Mouse (Mus musculus): ENCODE data around the gene Plekhh2.
"Not testable (repeated sequence)": the region's sequence is repeated elsewhere in the genome, so short reads cannot be mapped to it uniquely, and the experiment has no call there.

Gene Plekhh2

DNA sequence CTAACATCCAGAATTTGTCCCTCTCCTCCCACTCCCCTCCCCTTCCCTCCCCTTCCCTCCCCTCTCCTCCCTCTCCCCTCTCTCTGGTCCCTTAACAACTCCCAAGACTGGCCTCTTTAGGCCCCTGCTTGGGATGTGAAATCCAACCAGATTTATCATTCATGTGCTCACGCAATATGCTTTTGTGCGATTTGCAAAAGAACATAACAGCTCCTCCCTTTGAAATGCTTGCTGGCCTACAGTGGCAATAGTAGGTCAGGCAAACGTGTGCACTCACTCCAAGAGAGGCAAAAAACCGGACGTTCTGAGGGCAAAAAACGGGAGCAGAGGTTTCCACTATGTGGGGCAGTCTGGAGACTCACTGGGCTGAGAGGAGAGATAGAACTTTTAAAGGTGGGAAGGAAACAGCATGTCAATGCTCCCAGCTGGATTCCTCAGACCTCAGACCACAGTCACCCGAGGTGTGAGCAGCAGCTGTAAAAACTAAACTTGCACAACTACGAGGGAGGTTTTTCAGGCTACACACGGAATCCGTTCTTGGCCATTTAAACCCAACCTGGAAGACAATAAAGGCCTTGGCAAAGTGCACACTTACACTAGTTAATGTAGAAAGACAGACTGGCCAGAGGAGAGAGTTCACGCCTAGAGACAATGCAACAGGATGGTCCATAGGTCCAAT lies 595 bp upstream of the Plekhh2 start:
- no peak for DNase-seq (ENCODE audit: low spot score in 2 of 2)

DNA sequence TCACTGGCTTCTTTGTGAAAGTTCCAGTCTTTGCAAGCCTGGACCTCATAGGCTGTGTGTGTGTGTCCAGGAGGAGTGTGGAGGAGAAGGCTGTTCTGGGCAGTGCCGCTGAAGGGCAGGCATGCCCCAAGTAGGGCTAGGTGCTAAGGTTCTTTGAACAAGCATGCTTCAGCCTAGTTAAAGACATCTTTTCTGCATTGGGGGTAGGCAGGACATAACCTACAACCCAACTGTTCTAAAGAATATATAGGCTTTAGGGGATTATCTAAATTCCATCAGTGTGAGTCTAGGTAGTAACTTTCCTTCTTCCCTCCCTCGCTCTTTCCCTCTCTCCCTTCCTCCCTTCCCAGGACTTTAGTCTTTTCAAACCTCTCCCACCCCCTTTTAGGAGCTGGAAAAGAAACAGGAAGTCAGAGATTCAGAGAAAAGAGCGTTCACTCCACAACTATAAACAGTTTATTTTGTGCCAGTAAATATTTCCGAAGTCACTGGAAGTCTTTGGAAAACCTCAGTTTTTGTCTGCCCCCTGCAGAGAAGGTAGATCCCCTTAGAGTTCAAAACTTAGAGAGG lies 906 bp downstream of the Plekhh2 start:
- DNase-seq (ENCODE audit: low spot score in 2 of 2), result no peak

GRCm38 (mm10) chr17:84515901-84516300 lies 4.2 kb downstream of the Plekhh2 start:
- DNase-seq (ENCODE audit: low spot score in 2 of 2), result no peak

GRCm38 (mm10) chr17:84519346-84519745 lies 7.7 kb downstream of the Plekhh2 start:
- no peak for DNase-seq (ENCODE audit: low spot score in 2 of 2)

DNA sequence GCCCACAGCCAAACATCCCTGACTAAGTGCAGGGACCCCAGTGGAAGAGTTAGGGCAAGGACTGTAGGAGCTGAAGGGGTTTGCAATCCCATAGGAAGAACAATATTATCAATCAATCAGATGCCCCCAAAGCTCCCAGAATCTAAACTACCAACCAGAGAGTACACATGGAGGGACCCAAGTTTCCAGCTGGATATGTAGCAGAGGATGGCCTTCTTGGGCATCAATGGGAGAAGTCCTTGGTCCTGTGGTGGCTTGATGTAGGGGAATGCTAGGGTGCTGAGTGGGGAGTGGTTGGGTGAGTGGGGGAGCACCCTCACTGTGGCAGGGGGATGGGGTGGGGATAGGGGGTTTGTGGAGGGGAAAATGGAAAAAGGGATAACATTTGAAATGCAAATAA lies 8.4 kb downstream of the Plekhh2 start:
- DNase-seq (ENCODE audit: low spot score in 2 of 2), result no peak

GRCm38 (mm10) chr17:84529356-84529755 lies 17.7 kb downstream of the Plekhh2 start:
- DNase-seq (ENCODE audit: low spot score in 2 of 2), result no peak

GRCm38 (mm10) chr17:84530202-84530796 lies 18.6 kb downstream of the Plekhh2 start:
- no peak for DNase-seq (ENCODE audit: low spot score in 2 of 2)

- DNase-seq (ENCODE audit: low spot score in 2 of 2), result no peak
These were observed 21.3 kb downstream of the Plekhh2 start for GRCm38 (mm10) chr17:84532909-84533499.

DNA sequence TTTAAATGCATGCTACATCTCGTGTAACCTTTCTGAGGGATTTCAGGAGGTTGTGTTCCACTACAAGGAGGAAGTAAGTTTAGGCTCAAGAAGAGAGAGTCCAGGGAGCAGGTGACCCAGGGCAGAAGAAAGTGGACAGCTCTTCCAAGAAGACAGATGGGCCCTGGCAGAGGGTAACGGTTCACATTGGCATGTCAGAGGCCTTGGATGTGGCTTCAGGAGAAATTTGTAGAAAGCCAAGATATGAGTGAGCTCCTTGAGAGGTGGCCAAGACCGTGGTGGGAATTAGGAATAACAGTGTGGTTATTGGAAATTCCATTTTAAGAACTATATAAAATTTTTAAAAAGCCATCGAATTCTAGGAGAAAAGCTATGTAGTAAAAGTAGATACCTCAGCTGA lies 22.1 kb downstream of the Plekhh2 start:
- DNase-seq (ENCODE audit: low spot score in 2 of 2), result no peak

DNA sequence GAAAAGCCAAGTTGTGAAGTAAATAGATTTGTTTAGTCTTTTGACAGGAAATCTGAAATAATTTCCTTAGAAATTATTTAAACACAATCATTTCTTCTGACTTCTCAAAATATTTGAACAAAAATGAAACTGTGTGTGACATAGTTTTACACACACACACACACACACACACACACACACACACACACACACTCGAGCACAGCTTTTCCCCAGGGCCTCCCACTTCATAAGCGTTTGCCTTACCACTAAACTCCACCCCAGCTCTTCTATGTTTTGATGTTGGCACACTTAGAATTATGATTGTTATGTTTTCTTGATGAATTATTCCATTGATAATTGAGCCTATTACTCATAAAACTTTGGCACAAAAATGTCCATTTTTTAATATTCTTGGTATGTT lies 22.9 kb downstream of the Plekhh2 start:
- no peak for DNase-seq (ENCODE audit: low spot score in 2 of 2)

DNA sequence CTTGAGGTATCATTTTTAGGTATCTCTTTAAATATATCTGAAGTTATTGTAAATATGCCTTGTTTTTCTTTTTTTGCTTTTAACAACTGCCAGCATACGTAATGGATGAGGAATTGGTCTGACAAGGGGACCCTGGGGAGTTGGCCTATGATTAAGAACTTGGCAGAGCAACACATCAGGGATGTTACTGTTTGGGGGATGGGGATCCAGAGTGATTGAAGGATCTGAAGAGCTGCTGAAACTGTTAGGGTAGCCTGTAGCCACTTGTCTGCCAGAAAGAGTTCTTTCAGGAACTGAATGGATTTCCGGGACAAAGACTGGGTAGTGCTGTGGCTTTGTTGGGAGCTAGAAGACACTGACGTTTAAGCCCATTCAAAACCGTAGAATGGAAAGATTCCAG lies 23.5 kb downstream of the Plekhh2 start:
- DNase-seq (ENCODE audit: low spot score in 2 of 2), result no peak

DNA sequence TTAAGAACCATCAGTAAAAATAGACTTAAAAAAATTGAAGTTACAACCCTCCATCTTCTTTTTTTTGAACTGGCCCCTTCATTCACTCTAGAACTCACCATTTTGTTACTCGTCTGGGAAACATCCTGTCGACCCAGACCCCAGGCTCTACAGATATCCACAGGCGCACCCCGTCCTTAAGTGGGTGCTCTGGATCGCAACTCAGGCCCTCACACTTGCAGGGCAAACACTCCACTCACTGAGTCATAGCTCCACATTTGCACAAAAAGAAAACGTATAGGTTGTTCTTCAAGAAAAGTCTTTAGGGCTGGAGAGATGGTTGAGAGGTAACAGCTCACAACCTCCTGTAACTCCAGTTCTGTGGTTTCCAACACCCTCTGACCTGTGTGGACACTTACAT lies 25.6 kb downstream of the Plekhh2 start:
- DNase-seq (ENCODE audit: low spot score in 2 of 2), result no peak

DNA sequence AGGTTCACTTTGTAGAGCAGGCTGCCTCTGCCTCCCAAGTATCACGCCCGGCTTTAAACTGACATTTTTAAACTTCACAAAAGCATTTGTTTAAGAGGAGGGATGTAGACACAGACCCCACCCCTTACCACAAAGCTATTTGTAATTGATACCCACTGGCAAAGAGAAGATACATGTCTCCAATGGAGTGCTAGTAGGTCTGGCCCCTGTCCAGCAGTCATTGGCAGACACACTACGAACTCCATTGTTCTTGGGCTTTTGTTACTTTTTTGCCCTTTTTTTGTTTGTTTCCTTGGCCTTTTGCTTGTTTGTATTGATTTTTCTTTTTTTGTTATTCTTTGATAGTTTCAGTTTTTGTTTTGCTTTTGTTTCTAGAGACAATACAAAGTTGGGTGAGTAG lies 26.3 kb downstream of the Plekhh2 start:
- no peak for DNase-seq (ENCODE audit: low spot score in 2 of 2)

GRCm38 (mm10) chr17:84540603-84541002 lies 28.9 kb downstream of the Plekhh2 start:
- no peak for DNase-seq (ENCODE audit: low spot score in 2 of 2)

GRCm38 (mm10) chr17:84550902-84551877 lies 39.5 kb downstream of the Plekhh2 start:
- no peak for DNase-seq (ENCODE audit: low spot score in 2 of 2)

DNA sequence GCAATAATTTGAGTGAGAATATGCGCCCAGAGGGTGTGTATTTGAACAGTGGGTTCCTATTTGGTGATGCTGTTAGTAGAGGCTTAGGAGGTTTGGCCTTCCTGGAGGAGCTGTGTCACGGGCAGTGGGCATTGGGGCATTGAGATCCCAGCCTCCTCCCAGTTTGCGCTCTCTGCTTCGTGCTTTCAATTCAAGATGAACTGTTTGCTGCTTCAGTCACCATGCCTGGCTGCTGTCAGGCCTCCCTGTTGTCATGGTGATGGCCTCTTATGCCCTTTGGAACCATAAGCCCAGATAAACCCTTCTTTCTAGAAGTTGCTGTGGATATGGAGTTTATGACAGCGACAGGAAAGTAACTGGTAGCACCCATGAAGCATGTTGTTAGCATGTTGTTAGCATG lies 40.5 kb downstream of the Plekhh2 start:
- no peak for DNase-seq (ENCODE audit: low spot score in 2 of 2)

DNA sequence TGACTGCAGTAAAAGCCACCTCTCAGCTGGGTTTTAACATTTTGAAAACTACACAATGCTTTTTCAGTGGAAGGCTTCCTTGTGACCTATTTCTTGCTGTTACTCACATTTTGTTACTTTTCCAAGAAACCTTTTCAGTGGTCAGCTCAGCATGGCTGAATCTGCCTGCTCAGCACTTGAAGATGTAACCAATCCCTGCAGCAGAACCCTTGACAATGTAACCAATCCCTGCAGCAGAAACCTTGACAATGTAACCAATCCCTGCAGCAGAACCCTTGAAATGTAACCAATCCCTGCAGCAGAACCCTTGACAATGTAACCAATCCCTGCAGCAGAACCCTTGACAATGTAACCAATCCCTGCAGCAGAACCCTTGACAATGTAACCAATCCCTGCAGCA lies 52.6 kb downstream of the Plekhh2 start:
- not testable (repeated sequence) for DNase-seq (ENCODE audit: low spot score in 2 of 2)

- DNase-seq (ENCODE audit: low spot score in 2 of 2), result no peak
These were observed 54.1 kb downstream of the Plekhh2 start for GRCm38 (mm10) chr17:84565762-84566161.

DNA sequence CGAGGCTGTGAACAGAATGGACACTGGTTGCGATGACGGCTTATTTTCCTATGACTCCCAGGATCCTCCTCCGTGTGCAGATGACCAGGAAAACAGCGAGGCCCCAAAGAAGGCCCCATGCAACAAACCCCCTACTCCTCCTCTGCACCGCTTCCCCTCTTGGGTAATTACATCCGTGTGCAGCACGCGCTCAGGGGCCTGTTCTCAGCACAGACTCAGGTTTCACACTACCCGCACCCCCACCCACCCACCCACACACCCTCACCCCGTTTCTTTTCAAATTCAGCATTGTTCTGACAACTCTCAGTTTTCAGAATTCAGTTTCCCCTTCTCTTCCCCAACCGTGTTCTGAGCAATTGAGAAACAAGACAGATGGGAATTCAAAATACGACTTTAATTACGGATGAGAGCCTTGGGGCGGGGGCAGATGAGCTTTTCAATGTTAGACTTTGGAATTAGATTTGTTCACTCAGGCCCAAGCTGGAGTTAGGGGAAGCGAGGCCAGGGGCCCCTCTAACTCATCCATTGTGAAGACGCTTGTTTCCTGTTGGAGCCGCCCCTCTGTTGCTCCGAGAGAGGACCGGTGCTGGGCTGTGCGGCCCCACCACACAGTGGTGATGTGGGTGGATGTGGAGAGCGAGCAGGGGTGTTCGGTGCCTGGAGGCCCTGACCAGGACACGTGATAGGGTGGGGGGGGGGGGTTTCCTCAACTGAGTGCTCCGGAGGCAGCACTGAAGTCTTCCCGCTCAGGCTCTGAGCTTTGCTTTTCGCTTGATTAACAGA lies 55.3 kb downstream of the Plekhh2 start:
- no peak for DNase-seq (ENCODE audit: low spot score in 2 of 2)

- no peak for DNase-seq (ENCODE audit: low spot score in 2 of 2)
These were observed 57.1 kb downstream of the Plekhh2 start for GRCm38 (mm10) chr17:84568807-84569206.

DNA sequence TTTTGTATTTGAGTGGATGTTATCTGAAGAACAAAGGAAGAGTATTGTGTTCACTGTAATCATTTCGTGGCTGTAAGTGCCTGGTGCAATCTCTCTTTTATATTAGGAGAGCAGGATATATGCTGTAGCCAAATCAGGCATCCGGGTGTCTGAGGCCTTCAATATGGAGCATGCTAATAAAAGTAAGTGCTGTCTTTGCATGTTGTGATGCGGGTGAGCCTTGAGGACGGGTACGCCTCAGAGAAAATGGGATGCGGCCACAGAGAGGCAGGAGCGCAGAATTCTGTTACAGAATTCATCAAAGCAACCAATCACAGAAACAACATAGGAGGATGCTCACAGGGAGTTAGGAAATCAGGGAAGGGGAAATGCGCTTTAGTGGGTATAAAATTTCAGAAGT lies 58.1 kb downstream of the Plekhh2 start:
- no peak for DNase-seq (ENCODE audit: low spot score in 2 of 2)
